Mouse (Mus musculus) cerebellum, adult 2 months (tissue): ENCODE data around the gene Exoc5. TPM values are rescaled to one million over a fixed set of nuclear protein-coding genes. Genes with fewer than 3 reads are reported as not detected.

ENCODE experiments used
- DNase-seq, 2 experiments: peaks; one replicate each; pipeline ENCODE4 v3.0.0; 2021
- H3K27ac ChIP-seq: fragments of 200-500 bp; 2 replicates; pipeline ENCODE4 v1.5.1; 2012; ENCODE audit warnings: low read length, control low read depth, inconsistent platforms; ENCODE audit not compliant: insufficient read depth
- H3K27me3 ChIP-seq: fragments of 200-500 bp; 2 replicates; pipeline ENCODE4 v1.6.1; 2012; ENCODE audit warnings: inconsistent platforms, mild to moderate bottlenecking, low read length, moderate library complexity; ENCODE audit not compliant: control insufficient read depth, insufficient read depth
- H3K4me1 ChIP-seq: fragments of 200-500 bp; 2 replicates; pipeline ENCODE4 v1.6.1; 2011; ENCODE audit warnings: low read length; ENCODE audit not compliant: control insufficient read depth, insufficient read depth
- H3K4me3 ChIP-seq: fragments of 200-500 bp; replicated peaks from 2 replicates; pipeline ENCODE3; 2011; ENCODE audit warnings: mild to moderate bottlenecking, low read depth, low read length, control low read depth; ENCODE audit not compliant: insufficient read depth
- CTCF ChIP-seq: fragments of 200-500 bp; IDR thresholded peaks from 2 replicates; pipeline ENCODE4 v1.5.1; 2011; ENCODE audit warnings: low read depth, mild to moderate bottlenecking, control low read depth, low read length, moderate library complexity, borderline replicate concordance; ENCODE audit not compliant: insufficient read depth
- POLR2A ChIP-seq: fragments of 200-500 bp; IDR thresholded peaks from 2 replicates; pipeline ENCODE4 v1.6.1; 2011; ENCODE audit warnings: low read length, control low read depth, borderline replicate concordance; ENCODE audit not compliant: insufficient read depth
- WGBS: fragments of 180-500 bp; shearing (Covaris S2); methylation state at CpG from one replicate; pipeline ENCODE4 v1.1.7; 2018; 5-methylcytosine and 5-hydroxymethylcytosine counted together
- polyA plus RNA-seq: library from polyadenylated mRNA; depleted of rRNA; stranded (reverse); fragments of >200 nt; gene quantifications from 2 replicates; pipeline ENCODE4 v1.2.3, GENCODE M21; 2012; rRNA removed

Gene Exoc5
- polyA plus RNA-seq, 1 experiment, result 27.1 TPM

GRCm38 (mm10) chr14:48978971-48979388 is 87.5 kb downstream of the Exoc5 start:
- TF ChIP-seq POLR2A, result no peak
- no peak for TF ChIP-seq CTCF
- Histone ChIP-seq H3K4me1 (no peaks in the 10 kb centered on the region), H3K27me3 (no peaks in the 10 kb centered on the region), H3K4me3 (no peak overlapping the region), H3K27ac (no peak overlapping the region)
- no peak for DNase-seq
- WGBS, result 20% methylated on average over 3 of the region's 3 CpGs

DNA sequence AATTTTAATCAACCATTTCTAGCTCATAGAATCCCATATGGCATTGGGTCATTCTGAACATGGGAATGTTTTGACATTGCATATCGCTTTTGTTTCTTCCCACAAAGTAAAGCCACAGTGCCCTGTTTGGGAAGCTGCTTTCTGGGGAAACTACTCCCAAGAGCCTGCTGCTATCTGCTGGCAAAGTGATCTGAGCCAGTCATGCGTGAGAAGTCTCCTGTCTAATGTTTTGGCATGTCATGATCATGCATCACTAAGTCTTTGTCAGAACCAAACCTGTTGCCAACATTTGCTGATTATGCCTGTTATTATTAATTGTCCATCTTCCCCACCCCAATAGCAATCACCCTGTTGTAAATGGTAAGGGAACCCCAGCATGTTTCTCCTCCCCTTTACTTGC is 94.9 kb downstream of the Exoc5 start:
- no peak overlapping the region for H3K27ac ChIP-seq
- TF ChIP-seq POLR2A, result no peak
- TF ChIP-seq CTCF, result no peak
- H3K4me1 ChIP-seq, result no peaks in the 10 kb centered on the region
- 41% methylated on average over 2 of the region's 2 CpGs for WGBS
- H3K4me3 ChIP-seq, result no peak overlapping the region
- DNase-seq, result no peak
- no peaks in the 10 kb centered on the region for H3K27me3 ChIP-seq

GRCm38 (mm10) chr14:48968670-48969069 is 97.8 kb downstream of the Exoc5 start:
- H3K4me3 ChIP-seq, result no peak overlapping the region
- no peaks in the 10 kb centered on the region for H3K27me3 ChIP-seq
- H3K27ac ChIP-seq, result no peak overlapping the region
- 89% methylated on average over 9 of the region's 9 CpGs for WGBS
- no peak for TF ChIP-seq CTCF
- TF ChIP-seq POLR2A, result no peak
- H3K4me1 ChIP-seq, result no peaks in the 10 kb centered on the region
- DNase-seq, result no peak

Other genes with a start within 250 kb of the Exoc5 start
- gene Ap5m1, start 556 bp downstream of the Exoc5 start, polyA plus RNA-seq, result 21.9 and 22.0 TPM in 2 replicates
- 20.7 and 22.3 TPM in 2 replicates for gene Naa30, start 105.6 kb upstream of the Exoc5 start, polyA plus RNA-seq
- not detected in 2 replicates for gene ccdc198, start 178.8 kb upstream of the Exoc5 start, polyA plus RNA-seq